Mouse (Mus musculus) mouse trophoblast stem cell (cell line): ENCODE measurements around the gene Slc22a20.

ENCODE experiments used
- in situ Hi-C, 2 experiments: fragments of 300-500 bp; cut with MseI, MboI; formaldehyde crosslinking; loops; 2 replicates in 1 of 2; 3 replicates in 1 of 2; pipeline ENCODE4 v1.15.1; 2025

Slc22a20 gene

GRCm38 (mm10) chr19:5954031-5954710, 31.8 kb downstream of the Slc22a20 start:
- in situ Hi-C loops: no loop called here

GRCm38 (mm10) chr19:5953201-5953770, 32.7 kb downstream of the Slc22a20 start:
- in situ Hi-C loops: no loop called here

DNA sequence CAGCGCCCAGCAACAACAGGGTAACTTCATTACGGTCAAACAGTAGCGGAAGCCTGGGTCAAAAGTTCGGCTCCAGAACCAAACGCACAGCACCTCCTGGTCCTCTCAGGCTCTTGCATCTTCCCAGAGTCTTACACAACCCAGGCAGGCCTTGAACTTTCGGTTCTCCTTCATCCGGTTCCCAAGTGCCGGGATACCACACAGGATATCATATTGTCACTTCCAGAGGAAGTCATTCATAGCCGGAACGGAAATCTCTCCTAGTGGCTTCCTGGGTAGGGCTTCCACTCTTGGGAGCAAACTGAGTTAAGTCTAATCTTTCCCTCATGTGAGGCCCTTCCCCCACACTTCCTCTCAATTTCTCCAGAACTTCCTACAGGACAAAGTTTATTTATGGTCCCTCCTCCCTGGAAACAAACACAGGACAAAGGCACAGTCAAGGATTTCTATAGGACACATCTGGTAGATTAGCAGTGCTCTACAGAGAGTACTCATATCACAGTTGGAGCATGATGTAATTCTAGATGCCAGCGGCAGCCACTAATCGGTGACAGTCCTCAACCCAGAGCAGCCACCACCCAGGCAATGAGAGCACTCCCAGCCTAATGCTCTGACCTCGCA, 33.8 kb downstream of the Slc22a20 start:
- in situ Hi-C loops: no loop called here

GRCm38 (mm10) chr19:5951631-5952030, 34.3 kb downstream of the Slc22a20 start:
- in situ Hi-C loops: no loop called here

GRCm38 (mm10) chr19:5950218-5950617, 35.7 kb downstream of the Slc22a20 start:
- in situ Hi-C loops: no loop called here

GRCm38 (mm10) chr19:5945891-5946290, 40.1 kb downstream of the Slc22a20 start:
- in situ Hi-C loops: no loop called here

DNA sequence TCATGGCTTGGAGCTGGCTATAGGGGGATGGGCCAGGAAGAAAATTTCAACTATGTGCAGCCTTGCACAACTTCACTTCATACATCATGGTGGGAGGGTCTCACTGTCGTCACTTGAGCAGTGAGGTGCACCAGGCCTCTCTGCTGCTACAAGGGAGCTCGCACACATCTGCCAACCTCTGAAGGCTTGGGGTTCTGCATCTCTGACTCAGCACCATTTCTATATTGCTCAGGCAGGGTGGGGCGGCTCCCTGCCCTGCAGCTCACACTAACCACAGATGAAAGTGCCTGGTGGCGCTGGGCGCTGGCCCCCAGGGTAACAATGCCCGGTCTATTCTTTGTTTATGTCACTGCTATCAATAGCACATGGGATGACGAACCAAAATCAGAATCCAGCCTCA, 40.9 kb downstream of the Slc22a20 start:
- in situ Hi-C loops: no loop called here

- in situ Hi-C loops: no loop called here
These were observed 41.8 kb downstream of the Slc22a20 start for GRCm38 (mm10) chr19:5944145-5944544.

DNA sequence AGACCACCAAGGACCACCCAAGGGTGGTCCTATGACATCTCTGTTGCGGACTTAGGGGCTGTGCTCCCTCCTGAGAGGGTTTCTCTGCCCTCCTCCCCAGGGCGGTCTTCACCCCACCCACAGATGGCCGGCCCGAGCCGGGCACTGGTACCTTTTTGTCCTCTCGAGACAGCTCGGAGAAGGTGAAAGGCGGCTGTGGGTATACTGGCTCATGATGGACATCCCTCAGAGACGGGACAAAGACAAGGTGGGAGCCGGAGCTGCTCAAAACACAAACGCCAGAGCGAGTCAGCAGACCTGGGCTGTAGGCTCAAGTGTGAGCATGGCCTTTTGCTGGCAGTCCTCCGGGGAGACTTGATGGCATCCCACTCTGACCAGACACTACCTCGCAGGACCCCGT, 42.5 kb downstream of the Slc22a20 start:
- in situ Hi-C loops: no loop called here

DNA sequence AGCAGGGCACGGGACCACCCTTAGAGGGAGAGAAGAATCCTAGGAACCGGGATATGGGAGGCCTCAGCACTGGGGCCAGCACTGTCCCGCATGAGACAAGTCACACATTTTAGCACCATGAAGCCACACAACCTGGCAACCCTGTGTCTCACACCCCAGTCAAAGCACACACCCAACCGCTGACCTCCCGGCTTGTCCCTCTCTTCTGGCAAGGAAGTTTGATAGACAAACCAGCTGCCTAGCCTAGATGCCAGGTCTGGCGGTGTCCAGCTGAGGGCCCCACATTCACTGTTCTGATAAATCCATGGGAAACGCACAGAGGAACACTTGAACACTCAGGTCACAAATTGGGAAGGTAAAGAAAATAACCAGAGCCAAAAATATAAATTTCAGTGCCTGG, 43.4 kb downstream of the Slc22a20 start:
- in situ Hi-C loops: no loop called here

DNA sequence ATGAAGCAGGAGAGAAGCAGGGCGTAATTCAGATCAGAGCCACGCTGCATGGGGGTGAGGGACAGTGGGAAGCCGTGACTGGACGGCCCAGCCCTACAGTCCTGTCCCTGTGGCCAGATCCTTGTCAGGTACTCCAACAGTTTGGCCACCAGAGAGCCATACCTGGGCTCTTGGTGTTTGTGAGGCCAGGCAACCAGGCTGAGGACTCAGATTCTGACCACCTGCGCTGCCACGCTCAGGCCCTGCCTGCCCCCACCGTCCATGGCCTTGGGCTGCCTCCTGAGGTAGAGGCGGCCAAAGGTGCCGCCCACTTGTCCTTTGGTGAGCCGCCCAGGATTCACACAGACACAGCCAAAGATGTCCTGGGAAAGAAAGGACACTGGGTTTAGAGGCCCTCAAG, 45.3 kb downstream of the Slc22a20 start:
- in situ Hi-C loops: no loop called here

DNA sequence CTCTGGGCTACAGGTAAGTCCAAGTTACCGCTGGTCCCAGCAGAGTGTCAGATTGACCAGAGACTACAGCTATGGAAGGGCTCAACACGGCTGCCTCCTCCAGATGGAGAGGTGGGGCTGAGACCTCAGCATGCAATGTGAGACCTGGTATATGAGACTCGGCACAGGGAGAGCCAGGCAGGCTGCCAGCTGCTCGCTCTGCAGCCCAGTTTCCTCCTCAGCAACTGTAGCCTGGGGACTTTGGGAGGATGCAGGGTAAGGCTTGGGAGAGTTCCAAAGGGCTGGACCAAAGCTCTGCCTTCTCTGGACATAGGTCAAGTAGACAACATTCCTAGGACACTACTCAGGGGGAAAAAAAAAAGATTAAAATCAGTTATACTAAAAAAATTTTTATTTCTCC, 45.8 kb downstream of the Slc22a20 start:
- in situ Hi-C loops: no loop called here

GRCm38 (mm10) chr19:5939715-5940114, 46.2 kb downstream of the Slc22a20 start:
- in situ Hi-C loops: no loop called here

- in situ Hi-C loops: no loop called here
These were observed 47.4 kb downstream of the Slc22a20 start for GRCm38 (mm10) chr19:5938516-5938915.

GRCm38 (mm10) chr19:5937836-5938406, 48.0 kb downstream of the Slc22a20 start:
- in situ Hi-C loops: no loop called here

DNA sequence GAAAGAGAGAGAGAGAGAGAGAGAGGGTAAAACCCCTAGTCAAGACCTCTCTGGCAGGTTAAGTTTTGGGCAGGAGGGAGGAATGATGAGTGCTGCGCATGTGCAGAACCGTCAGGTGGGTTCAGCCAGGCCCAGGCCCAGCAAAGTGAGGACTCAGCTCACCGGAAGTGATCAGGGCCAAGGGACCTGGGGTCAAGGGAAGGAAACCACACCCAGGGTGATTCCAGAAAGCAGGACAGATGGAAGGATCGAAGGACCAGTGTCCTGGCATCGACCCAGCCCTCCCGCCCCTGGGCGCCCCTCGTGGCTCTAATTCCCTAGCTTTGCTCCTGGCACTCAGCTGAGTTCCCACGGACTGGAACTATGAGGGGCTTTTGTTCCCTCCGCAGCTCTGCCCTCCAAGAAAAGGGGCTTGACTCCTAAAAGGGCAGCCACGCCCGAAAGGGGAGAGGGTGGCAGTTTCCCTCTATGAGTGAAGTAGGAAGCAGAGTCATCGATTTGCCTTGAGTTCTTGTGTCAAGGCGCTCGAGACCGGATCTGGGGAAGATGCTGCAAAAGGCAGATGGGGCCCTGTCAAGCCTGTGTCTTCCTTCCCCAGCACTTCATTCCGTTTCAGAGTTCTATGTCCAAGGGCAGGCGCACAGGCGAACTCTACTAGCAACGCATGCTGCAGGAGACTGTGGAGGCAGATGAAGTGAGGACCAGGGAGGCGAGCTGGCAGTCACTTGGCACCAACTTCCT, 48.7 kb downstream of the Slc22a20 start:
- in situ Hi-C loops: no loop called here

- in situ Hi-C loops: no loop called here
These were observed 50.3 kb downstream of the Slc22a20 start for GRCm38 (mm10) chr19:5935691-5936090.

DNA sequence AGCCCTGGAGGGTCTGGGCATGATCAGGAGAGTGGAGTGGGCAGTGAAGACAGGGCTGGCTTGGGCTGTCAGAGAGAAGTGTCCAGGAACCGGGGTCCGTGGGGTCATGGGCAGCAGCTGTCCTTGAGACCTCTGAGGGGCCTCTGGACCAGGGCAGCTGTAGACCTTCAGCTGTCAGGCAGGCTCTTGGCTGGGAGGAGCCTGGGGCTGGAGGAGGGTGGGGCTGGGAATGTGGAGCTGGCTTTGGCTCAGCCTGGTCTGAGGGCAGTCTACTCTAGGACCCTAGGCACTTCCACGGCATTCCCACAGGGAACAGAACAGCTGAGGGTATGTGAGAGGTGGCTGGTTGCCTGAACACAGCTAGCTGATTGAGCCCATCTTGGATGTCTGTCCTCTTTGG, 50.7 kb downstream of the Slc22a20 start:
- in situ Hi-C loops: no loop called here

DNA sequence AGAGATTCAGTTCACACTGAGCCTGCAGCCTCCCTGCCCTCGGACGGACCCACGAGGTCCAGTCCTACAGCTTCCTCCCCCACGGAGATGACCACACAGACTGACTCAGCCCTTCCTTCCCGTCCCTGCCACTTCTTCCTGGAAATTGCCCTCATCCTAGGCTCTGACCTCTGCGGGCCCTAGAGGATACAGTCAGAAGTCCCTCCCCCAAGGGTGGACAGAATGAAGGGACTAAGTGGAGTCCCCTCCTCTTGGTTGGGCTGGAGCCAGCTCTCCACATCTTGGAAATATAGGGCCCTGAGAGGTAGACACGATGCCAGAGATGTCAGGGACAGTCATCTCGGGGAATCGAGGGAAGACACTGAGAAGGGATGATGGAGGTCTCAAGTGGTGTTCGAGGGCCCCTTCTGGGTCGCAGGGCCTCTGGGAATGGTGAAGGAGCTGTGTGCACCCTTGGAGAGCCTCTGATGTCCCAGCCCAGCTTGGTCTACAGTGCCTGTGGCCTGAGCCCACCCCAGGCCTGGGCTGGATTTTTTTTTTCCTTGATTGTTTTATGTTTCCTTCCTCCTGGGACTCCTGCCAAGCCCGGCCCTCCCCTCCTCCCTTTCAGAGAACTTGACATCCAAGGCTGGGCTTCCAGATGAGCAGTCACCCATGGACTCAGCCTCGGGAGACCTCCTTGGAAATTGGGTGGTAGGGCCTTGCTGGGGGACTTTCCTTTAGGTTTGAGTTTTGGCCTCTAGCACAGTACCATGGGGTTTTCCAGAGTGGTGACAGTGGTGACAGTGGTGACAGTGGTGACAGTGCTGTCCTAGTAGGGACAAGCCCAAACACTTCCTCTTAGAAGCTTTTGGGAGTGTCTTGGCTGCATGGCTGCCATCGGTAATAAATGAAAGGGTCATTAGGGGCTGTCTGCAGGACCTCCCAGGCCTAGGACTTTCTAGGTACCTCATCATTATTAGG, 56.0 kb downstream of the Slc22a20 start:
- in situ Hi-C loops: no loop called here

- in situ Hi-C loops: no loop called here
These were observed 57.4 kb downstream of the Slc22a20 start for GRCm38 (mm10) chr19:5928546-5928945.

DNA sequence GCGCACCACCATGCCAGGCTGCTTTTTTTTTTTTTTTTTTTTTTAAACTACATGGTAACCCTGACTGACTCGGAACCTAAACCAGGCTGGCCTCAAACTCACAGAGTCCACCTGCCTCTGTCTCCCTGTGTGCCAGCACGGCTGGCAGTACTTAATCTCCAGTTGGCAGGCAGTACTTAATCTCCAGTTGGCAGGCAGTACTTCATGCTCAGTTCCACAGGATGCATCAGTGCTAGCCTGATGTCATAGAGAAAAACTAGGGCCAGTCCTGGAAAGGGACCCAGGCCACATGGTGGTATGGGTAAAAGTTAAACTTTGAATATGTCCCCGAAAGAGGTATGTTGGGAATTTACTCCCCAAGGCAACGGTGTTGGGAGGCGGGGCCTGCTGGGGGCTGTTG, 57.8 kb downstream of the Slc22a20 start:
- in situ Hi-C loops: no loop called here
